Mouse (Mus musculus) hindbrain, postnatal 0 days (tissue): ENCODE measurements around the gene Ntng2. TPM values are rescaled to one million over a fixed set of nuclear protein-coding genes. Genes with fewer than 3 reads are reported as not detected.

Experiments used
- ATAC-seq: fragments of 200-750 bp; cut with Nextera tagmentation; 2 replicates; pipeline ENCODE4 v1.8.0; 2017; ENCODE audit warnings: mild to moderate bottlenecking, moderate TSS enrichment, moderate library complexity
- DNase-seq: peaks from one replicate; pipeline ENCODE4 v3.0.0-alpha.2; 2015; ENCODE audit warnings: low spot score
- H3K27ac ChIP-seq: fragments of 300-500 bp; sonication (generic); 2 replicates; pipeline ENCODE4 v1.5.1; 2014; ENCODE audit warnings: mild to moderate bottlenecking
- H3K27me3 ChIP-seq: fragments of 300-500 bp; sonication (generic); 2 replicates; pipeline ENCODE4 v1.6.1; 2014; ENCODE audit warnings: low read length, mixed read lengths; ENCODE audit not compliant: insufficient read depth
- H3K36me3 ChIP-seq: fragments of 300-500 bp; sonication (generic); 2 replicates; pipeline ENCODE4 v1.6.1; 2014; ENCODE audit warnings: low read length, mixed read lengths; ENCODE audit not compliant: insufficient read depth
- H3K4me1 ChIP-seq: fragments of 300-500 bp; sonication (generic); 2 replicates; pipeline ENCODE4 v1.6.1; 2014; ENCODE audit warnings: antibody characterized with exemption, low read length, mixed read lengths; ENCODE audit not compliant: insufficient read depth
- H3K4me2 ChIP-seq: fragments of 300-500 bp; sonication (generic); 2 replicates; pipeline ENCODE4 v1.6.1; 2014; ENCODE audit warnings: low read depth, mild to moderate bottlenecking, low read length, moderate library complexity, mixed read lengths
- H3K4me3 ChIP-seq: fragments of 300-500 bp; sonication (generic); 2 replicates; pipeline ENCODE4 v1.5.1; 2014; ENCODE audit warnings: low read length
- H3K9ac ChIP-seq: fragments of 300-500 bp; sonication (generic); replicated peaks from 2 replicates; pipeline ENCODE4 v1.6.1; 2014; ENCODE audit warnings: mild to moderate bottlenecking, low read length, moderate library complexity, mixed read lengths
- H3K9me3 ChIP-seq: fragments of 300-500 bp; sonication (generic); 2 replicates; pipeline ENCODE4 v1.6.1; 2016; ENCODE audit warnings: low read length, mixed read lengths
- CTCF ChIP-seq: IDR thresholded peaks from 2 replicates; pipeline ENCODE4 v1.5.1; 2016; ENCODE audit warnings: antibody characterized with exemption, control low read depth, low read depth
- WGBS: fragments of 180-500 bp; shearing (Covaris S2); extraction: QIAGEN DNeasy Blood & Tissue Kit; methylation state at CpG from one replicate; pipeline ENCODE4 v1.1.7; 2014; 5-methylcytosine and 5-hydroxymethylcytosine counted together
- polyA plus RNA-seq: library from polyadenylated mRNA; unstranded; fragments of >200 nt; fragmentation: Nextera tagmentation; extraction: Ambion mirVana; gene quantifications from 2 replicates; pipeline ENCODE4 v1.2.1, GENCODE M21; 2015
- total RNA-seq: library from RNA; depleted of rRNA; stranded (reverse); fragments of >200 nt; gene quantifications from 2 replicates; pipeline ENCODE4 v1.2.3, GENCODE M21; 2014

Gene Ntng2
- total and polyA plus RNA-seq, 2 experiments from 2014 or later, result 4.6 to 34.5 TPM

GRCm38 (mm10) chr2:29192629-29193278 lies 60.1 kb downstream of the Ntng2 start:
- peak; percentile 62 for TF ChIP-seq CTCF
- H3K9ac ChIP-seq, result no peak overlapping the region
- DNase-seq (no peak), ATAC-seq (no peak)
- no peaks in the 10 kb centered on the region for H3K36me3 ChIP-seq
- H3K4me2 ChIP-seq, result no peak overlapping the region
- WGBS, result 83% methylated on average over 8 of the region's 8 CpGs
- H3K4me3 ChIP-seq, result no peak overlapping the region
- H3K27me3 ChIP-seq, result 0 out of 2 replicates have a peak, but pooled peaks cover 2% of the 10 kb centered on the region
- no peaks in the 10 kb centered on the region for H3K9me3 ChIP-seq
- H3K4me1 ChIP-seq, result peaks cover 16% of the 10 kb centered on the region; the same call in 1 of the 2 replicates
- H3K27ac ChIP-seq, result no peak overlapping the region

GRCm38 (mm10) chr2:29191216-29192215 lies 61.3 kb downstream of the Ntng2 start:
- Histone ChIP-seq H3K4me1 (peaks cover 16% of the 10 kb centered on the region; the same call in 1 of the 2 replicates), H3K27ac (no peak overlapping the region), H3K4me2 (no peak overlapping the region), H3K9me3 (no peaks in the 10 kb centered on the region), H3K36me3 (no peaks in the 10 kb centered on the region), H3K9ac (no peak overlapping the region), H3K4me3 (no peak overlapping the region), H3K27me3 (0 out of 2 replicates have a peak, but pooled peaks cover 2% of the 10 kb centered on the region)
- DNase-seq (peak; percentile 20), ATAC-seq (0 out of 2 replicates have a peak, but pooled peaks have one; percentile 15)
- TF ChIP-seq CTCF, result peak; percentile 48
- WGBS, result 54% methylated on average over 10 of the region's 10 CpGs

GRCm38 (mm10) chr2:29190392-29190791 lies 62.4 kb downstream of the Ntng2 start:
- TF ChIP-seq CTCF, result no peak
- H3K27ac ChIP-seq, result no peak overlapping the region
- ATAC-seq (no peak), DNase-seq (no peak)
- no peaks in the 10 kb centered on the region for H3K9me3 ChIP-seq
- WGBS, result 79% methylated on average over 7 of the region's 7 CpGs
- H3K9ac ChIP-seq, result no peak overlapping the region
- H3K4me3 ChIP-seq, result no peak overlapping the region
- no peak overlapping the region for H3K4me2 ChIP-seq
- no peaks in the 10 kb centered on the region for H3K27me3 ChIP-seq
- H3K4me1 ChIP-seq, result peaks cover 16% of the 10 kb centered on the region; the same call in 1 of the 2 replicates
- H3K36me3 ChIP-seq, result no peaks in the 10 kb centered on the region

GRCm38 (mm10) chr2:29186209-29186608 lies 66.6 kb downstream of the Ntng2 start:
- ATAC-seq, result no peak
- no peak for TF ChIP-seq CTCF

GRCm38 (mm10) chr2:29183266-29183924 lies 69.4 kb downstream of the Ntng2 start:
- ATAC-seq (no peak), DNase-seq (no peak)
- no peaks in the 10 kb centered on the region for H3K9me3 ChIP-seq
- H3K36me3 ChIP-seq, result peaks cover 28% of the 10 kb centered on the region
- H3K27me3 ChIP-seq, result no peaks in the 10 kb centered on the region
- H3K4me1 ChIP-seq, result no peaks in the 10 kb centered on the region
- no peak overlapping the region for H3K4me3 ChIP-seq
- H3K27ac ChIP-seq, result no peak overlapping the region
- WGBS, result 73% methylated on average over 6 of the region's 6 CpGs
- TF ChIP-seq CTCF, result no peak
- no peak overlapping the region for H3K9ac ChIP-seq
- H3K4me2 ChIP-seq, result no peak overlapping the region

More at GRCm38 (mm10) chr2:29186209-29186608, 66.6 kb downstream of the Ntng2 start:
- DNase-seq, result no peak
- H3K36me3 ChIP-seq, result peaks cover 6% of the 10 kb centered on the region; the same call in 1 of the 2 replicates
- H3K27ac ChIP-seq, result no peak overlapping the region
- H3K4me2 ChIP-seq, result no peak overlapping the region
- no peak overlapping the region for H3K4me3 ChIP-seq
- H3K27me3 ChIP-seq, result no peaks in the 10 kb centered on the region
- H3K9me3 ChIP-seq, result no peaks in the 10 kb centered on the region
- no peak overlapping the region for H3K9ac ChIP-seq
- 28% methylated on average over 6 of the region's 6 CpGs for WGBS
- 0 out of 2 replicates have a peak, but pooled peaks cover 1% of the 10 kb centered on the region for H3K4me1 ChIP-seq

- Histone ChIP-seq H3K27ac (no peak overlapping the region), H3K9ac (no peak overlapping the region), H3K4me3 (no peak overlapping the region), H3K9me3 (no peaks in the 10 kb centered on the region), H3K4me1 (no peaks in the 10 kb centered on the region), H3K27me3 (no peaks in the 10 kb centered on the region), H3K4me2 (no peak overlapping the region), H3K36me3 (peaks cover 49% of the 10 kb centered on the region)
- ATAC-seq (no peak), DNase-seq (no peak)
- no peak for TF ChIP-seq CTCF
- WGBS, result 90% methylated on average over 2 of the region's 2 CpGs
Observed at GRCm38 (mm10) chr2:29181111-29181510, 71.7 kb downstream of the Ntng2 start.
